Mouse (Mus musculus): ENCODE measurements around the gene Art3. TPM values are rescaled to one million over a fixed set of nuclear protein-coding genes. Genes with fewer than 3 reads are reported as not detected.
A peak's percentile ranks its signal among the peaks of the same experiment; 100 is the strongest.

Art3 gene
- total RNA-seq, 2 experiments from 2014 or later = 378 to 469 TPM

GRCm38 (mm10) chr5:92376795-92377405 lies 45.3 kb downstream of the Art3 start:
- no peak for DNase-seq (ENCODE audit: low spot score)

- DNase-seq (ENCODE audit: low spot score) = peak; percentile 85
Measured at GRCm38 (mm10) chr5:92381550-92382348, 50.1 kb downstream of the Art3 start.

GRCm38 (mm10) chr5:92382349-92382679 lies 50.7 kb downstream of the Art3 start:
- no peak for DNase-seq (ENCODE audit: low spot score)

GRCm38 (mm10) chr5:92383747-92384146 lies 52.1 kb downstream of the Art3 start:
- peak; percentile 77 for DNase-seq (ENCODE audit: low spot score)

GRCm38 (mm10) chr5:92384855-92385254 lies 53.2 kb downstream of the Art3 start:
- DNase-seq (ENCODE audit: low spot score) = no peak

GRCm38 (mm10) chr5:92386102-92386501 lies 54.5 kb downstream of the Art3 start:
- DNase-seq (ENCODE audit: low spot score) = no peak

GRCm38 (mm10) chr5:92386643-92387042 lies 55.0 kb downstream of the Art3 start:
- DNase-seq (ENCODE audit: low spot score) = peak; percentile 70

GRCm38 (mm10) chr5:92387433-92387832 lies 55.8 kb downstream of the Art3 start:
- peak; percentile 69 for DNase-seq (ENCODE audit: low spot score)

- DNase-seq (ENCODE audit: low spot score) = no peak
Measured at GRCm38 (mm10) chr5:92389977-92390376, 58.4 kb downstream of the Art3 start.

- peak; percentile 82 for DNase-seq (ENCODE audit: low spot score)
Measured at GRCm38 (mm10) chr5:92390615-92391014, 59.0 kb downstream of the Art3 start.

GRCm38 (mm10) chr5:92392542-92392941 lies 60.9 kb downstream of the Art3 start:
- DNase-seq (ENCODE audit: low spot score) = no peak

- DNase-seq (ENCODE audit: low spot score) = no peak
Measured at GRCm38 (mm10) chr5:92393863-92394262, 62.2 kb downstream of the Art3 start.

GRCm38 (mm10) chr5:92395764-92396163 lies 64.1 kb downstream of the Art3 start:
- no peak for DNase-seq (ENCODE audit: low spot score)

- no peak for DNase-seq (ENCODE audit: low spot score)
Measured at GRCm38 (mm10) chr5:92396476-92396875, 64.8 kb downstream of the Art3 start.

GRCm38 (mm10) chr5:92398153-92398552 lies 66.5 kb downstream of the Art3 start:
- peak; percentile 90 for DNase-seq (ENCODE audit: low spot score)

GRCm38 (mm10) chr5:92402816-92403215 lies 71.2 kb downstream of the Art3 start:
- no peak for DNase-seq (ENCODE audit: low spot score)

- no peak for DNase-seq (ENCODE audit: low spot score)
Measured at GRCm38 (mm10) chr5:92403562-92404399, 72.2 kb downstream of the Art3 start.

GRCm38 (mm10) chr5:92404400-92404678 lies 72.7 kb downstream of the Art3 start:
- no peak for DNase-seq (ENCODE audit: low spot score)

GRCm38 (mm10) chr5:92409361-92410155 lies 77.9 kb downstream of the Art3 start:
- no peak for DNase-seq (ENCODE audit: low spot score)

GRCm38 (mm10) chr5:92410486-92410885 lies 78.9 kb downstream of the Art3 start:
- no peak for DNase-seq (ENCODE audit: low spot score)

GRCm38 (mm10) chr5:92411461-92412140 lies 80.0 kb downstream of the Art3 start:
- no peak for DNase-seq (ENCODE audit: low spot score)

Measured in gastrocnemius, adult 18-20 months (tissue).